Mouse (Mus musculus) telencephalon, adult 2 months (tissue): ENCODE data around the gene Atp5j2.

Experiments used
- DNase-seq: peaks from one replicate; pipeline ENCODE4 v3.0.0-alpha.2; 2011; ENCODE audit warnings: low read depth, low spot score

The Atp5j2 gene

DNA sequence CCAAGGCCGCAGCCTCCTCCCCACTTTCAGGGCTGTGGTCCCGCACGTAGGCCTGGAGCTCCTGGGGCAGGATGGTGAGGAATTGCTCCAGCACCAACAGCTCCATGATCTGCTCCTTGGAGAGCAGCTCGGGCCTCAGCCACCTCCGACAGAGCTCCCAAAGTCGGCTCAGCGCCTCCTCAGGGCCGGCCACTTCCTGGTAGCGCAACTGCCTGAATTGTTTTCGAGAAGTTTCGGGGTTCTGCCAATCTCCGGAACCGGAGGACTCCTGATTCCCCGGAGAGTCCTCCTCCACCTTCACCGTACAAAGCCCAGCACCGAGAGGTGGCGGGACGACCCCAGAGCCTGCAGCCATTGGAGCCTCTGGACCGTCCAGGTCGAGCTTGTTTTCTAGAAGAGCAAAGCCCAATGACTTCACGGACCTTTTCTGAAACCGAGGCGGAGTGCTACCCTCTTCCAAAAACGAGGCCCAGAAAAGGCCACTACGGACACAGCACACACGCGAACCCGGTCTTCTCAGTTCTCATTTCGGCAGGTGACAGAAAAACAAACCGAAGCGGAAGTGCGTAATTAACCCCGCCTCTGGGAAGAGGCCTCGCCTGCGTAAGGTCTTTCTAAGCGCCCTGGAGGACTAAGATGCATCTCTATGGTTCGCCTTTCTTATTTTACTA is 9.6 kb upstream of the Atp5j2 start, which contains the start of gene Zkscan14:
Gene Zkscan14, minus strand, starts transcription at position 548 of the 671 bp plus-strand sequence.
- DNase-seq, result peak; percentile 88

- no peak for DNase-seq
Measured at GRCm38 (mm10) chr5:145200387-145200786, 8.5 kb upstream of the Atp5j2 start.

- DNase-seq, result peak; percentile 92
Measured at GRCm38 (mm10) chr5:145190875-145191798, 725 bp downstream of the Atp5j2 start.

DNA sequence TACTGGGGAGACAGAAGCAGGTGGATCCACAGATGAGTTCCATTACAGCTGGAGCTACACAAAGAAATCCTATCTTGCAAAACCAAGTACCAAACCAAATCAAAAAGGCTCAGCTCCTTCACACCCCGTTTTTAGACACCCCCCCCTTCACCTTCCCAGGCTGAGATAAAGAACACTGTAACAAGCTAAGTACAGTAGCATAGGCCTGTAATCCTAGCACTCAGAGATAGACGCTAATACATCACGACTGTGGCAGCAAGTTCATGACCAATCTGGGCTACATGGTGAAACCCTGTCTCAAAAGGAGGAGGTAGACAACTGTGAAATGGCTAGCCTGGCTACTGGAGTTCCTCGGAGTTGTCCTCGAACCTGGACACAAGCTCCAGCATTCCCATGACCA is 1.5 kb downstream of the Atp5j2 start:
- DNase-seq, result no peak

GRCm38 (mm10) chr5:145189416-145189815 is 2.4 kb downstream of the Atp5j2 start:
- no peak for DNase-seq

DNA sequence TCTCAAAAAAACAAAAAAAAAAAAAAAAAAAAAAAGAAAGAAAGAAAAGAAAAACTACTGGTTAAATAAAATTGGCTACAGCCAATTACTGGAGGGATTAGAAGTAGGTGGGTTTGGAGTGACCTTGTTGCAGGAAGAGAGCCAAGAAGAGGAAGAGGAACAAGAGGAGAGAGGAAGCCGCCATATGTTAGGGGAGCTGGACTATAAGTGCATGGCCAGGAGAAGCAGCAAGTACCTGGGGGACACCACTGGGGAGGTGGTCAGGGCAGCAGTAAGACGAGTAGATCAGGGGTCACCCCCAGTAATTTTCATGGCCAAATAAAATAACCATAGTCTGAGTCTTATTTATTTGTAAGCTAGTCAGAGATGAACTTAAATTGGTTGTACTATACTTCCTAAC is 6.6 kb downstream of the Atp5j2 start:
- DNase-seq, result no peak

GRCm38 (mm10) chr5:145178461-145178980 is 13.3 kb downstream of the Atp5j2 start:
- DNase-seq, result no peak

GRCm38 (mm10) chr5:145167306-145167661 is 24.6 kb downstream of the Atp5j2 start:
- no peak for DNase-seq

DNA sequence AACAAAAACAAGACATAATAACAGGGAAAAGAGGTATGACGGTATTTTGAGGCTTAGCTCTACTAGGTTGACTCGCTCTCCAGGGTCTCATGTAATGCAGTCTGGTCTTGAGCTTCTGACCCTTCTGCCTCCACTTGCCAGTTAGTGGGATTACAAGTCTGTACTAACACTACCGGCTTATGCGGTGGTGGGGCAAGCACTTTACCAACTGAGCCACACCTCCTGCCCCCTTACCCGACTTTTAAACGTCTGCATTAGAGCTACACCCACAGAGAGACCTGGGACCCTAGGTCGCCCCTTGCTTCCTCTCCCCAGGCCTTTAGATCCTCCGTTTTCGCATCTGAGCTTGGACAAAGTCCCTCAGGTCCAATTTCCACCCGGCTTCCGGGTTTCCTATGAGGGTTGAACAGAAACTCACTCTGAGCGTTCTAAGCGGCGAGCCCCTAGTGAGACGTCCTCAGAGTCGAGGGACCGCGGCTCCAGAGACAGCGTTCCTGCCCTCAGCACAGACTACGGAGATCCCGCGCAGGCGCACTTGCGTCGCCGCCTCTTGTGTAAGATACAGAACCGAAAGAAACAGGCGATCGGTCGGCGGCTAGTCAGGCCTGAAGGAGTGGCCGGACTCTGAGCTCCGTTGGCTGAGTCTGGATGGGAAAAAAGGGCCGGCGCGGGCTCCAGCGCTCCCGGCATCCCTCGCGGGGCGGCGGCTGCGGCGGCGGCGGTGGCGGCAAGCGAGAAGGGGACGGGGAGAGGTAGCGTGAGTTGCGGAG is 25.1 kb downstream of the Atp5j2 start, which contains the start of the genes Ptcd1 and Cpsf4:
Gene Ptcd1, minus strand, starts transcription at position 573 of the 770 bp plus-strand sequence.
Gene Cpsf4, plus strand, starts transcription at position 678 of the 770 bp plus-strand sequence.
- peak; percentile 98 for DNase-seq

GRCm38 (mm10) chr5:145165184-145165583 is 26.7 kb downstream of the Atp5j2 start:
- DNase-seq, result no peak

GRCm38 (mm10) chr5:145164710-145165109 is 27.2 kb downstream of the Atp5j2 start:
- DNase-seq, result no peak

DNA sequence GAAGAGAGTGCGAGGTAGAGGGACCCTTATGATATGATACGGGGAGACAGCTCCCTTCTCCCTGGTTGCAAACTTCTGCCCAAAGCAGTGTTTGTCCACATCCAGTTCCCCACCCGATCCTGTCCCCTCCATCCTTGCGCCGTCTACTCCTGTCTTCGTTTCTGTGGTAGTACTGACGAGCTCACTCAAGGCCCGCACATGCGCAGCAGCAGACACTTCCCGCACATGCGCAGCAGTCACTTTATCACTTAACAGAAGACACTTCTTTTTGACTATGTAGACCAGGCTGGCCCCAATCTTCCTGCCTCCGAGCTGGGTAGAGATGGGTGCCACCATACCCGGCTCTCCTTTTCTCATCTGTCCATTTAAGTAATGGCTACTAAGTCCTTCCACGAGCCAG is 30.5 kb downstream of the Atp5j2 start:
- DNase-seq, result no peak

GRCm38 (mm10) chr5:145152690-145153089 is 39.2 kb downstream of the Atp5j2 start:
- no peak for DNase-seq

DNA sequence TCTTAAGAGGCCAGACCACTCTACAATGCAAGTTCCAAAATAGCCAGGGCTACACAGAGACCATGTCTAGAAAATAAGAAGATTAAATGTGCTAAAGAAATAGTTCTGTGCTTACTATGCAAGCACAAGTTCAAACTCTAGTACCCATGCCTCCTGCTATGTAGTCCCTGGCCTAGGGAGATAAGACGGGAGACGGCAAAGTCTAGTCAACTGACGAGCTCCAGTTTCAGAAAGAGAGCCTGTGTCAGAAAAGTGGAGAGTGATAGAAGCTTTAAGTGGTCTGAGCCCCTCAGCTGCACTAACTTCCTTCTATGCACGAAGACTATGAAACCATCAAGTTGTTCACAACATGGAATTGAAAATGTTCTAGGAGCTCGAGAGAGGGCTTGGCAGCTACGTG is 42.6 kb downstream of the Atp5j2 start:
- no peak for DNase-seq

DNA sequence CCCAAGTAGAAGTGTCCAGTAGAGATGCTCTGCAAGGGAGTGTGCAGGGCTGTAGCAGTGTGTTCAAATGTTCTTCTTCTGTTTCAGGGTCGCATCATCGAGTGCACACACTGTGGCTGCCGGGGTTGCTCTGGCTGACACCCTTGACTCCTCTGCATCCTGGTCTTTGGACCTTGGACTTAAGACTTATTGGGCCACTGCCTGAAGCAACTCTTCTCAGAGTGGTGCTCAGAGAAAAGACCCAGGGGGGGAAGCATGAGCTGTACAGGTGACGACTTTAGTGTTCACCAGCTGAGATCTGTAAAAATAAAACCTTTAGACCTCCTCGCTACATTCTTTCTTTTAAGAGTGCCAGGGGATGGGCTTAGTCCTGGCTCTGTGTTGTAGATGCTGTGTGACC is 44.1 kb downstream of the Atp5j2 start:
- DNase-seq, result no peak

GRCm38 (mm10) chr5:145140611-145141010 is 51.3 kb downstream of the Atp5j2 start:
- no peak for DNase-seq

DNA sequence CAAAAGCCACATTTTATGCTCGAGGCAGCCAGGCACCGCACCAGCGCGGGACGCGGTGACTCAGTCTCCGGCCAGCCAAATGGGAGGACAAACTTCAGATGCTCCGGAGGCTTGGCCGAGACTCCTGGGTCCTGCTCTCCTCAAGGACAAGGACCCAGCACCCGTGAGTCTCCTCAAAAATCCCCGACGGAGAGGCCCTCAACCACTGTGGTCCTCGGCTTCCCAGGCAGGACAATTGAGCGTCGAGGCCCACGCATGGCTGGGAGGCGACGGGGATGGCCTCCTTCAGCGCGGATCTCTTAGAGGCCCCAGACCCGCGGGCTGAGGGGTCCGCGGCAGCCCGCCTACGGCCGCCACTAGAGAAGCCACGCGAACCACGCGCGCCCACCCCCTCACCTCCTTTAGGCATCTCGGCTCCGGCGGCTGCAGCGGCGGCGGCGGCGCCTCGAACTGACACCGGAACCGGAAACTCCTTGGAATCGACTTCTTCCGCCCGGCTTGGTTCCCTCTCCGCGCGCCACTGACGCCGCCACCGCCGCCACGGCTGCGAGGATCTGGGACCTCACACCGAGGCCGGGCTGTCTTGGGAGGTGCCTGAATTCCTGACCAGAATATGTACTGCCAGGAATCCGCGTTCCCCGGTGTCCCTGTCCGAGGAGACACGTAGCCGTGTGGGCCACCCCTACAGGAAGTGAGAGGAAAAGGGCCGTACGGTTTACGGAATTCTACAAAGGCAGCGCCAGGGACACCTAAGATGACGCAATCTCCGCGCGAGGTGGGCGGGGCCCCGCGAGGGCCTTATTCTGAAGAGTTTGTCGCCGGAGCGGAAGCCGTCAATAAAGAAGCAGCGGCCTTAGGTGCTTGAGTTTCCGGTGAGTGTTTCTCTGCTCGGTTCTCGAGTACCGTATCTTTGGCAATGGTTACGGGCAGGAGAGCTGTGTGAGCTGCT is 52.0 kb downstream of the Atp5j2 start, which contains the start of the genes Pdap1 and Bud31:
Gene Pdap1, minus strand, starts transcription at position 668 of the 949 bp plus-strand sequence.
Gene Bud31, plus strand, starts transcription at position 792 of the 949 bp plus-strand sequence.
- peak; percentile 87 for DNase-seq

DNA sequence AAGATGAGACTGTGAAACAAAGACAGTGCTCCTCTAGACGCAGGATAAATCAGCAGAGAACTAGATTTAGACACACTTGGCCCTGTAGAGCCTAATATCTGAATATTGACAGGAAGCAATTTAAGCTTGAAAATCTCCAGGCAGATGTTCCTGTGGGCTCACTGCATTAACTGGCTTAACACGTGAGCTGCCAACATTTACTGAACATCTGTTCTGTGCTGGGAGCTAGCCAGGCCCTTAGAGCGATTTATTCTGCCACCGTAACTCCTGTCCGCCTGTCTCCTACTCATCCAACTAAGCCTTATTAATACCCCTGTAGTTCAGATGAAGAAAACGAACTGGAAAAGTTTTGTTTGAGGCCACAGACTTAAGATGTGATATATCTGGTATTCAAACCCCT is 53.0 kb downstream of the Atp5j2 start:
- DNase-seq, result no peak
